Mouse (Mus musculus): ENCODE results near the gene Oprm1. TPM values are rescaled to one million over a fixed set of nuclear protein-coding genes. Genes with fewer than 3 reads are reported as not detected.

Oprm1 gene
- 0.17 and 0.27 TPM in 2 replicates for polyA plus RNA-seq (2015; fragmentation: Nextera tagmentation; extraction: Ambion mirVana)

GRCm38 (mm10) chr10:6758206-6758605 is at the start of gene Oprm1:
Gene Oprm1, plus strand, starts transcription at chr10:6758506.

GRCm38 (mm10) chr10:6761287-6761811 is 3.0 kb downstream of the Oprm1 start, which contains the start of gene Gm10945:
Gene Gm10945, minus strand, starts transcription at chr10:6761761.

GRCm38 (mm10) chr10:7052315-7053017 is 294.2 kb downstream of the Oprm1 start, which contains the start of gene Ipcef1:
Gene Ipcef1, minus strand, starts transcription at chr10:7052478.

Other genes starting within 250 kb of the Oprm1 start
- not detected in 2 replicates for gene Gm10945, start 3.3 kb downstream of the Oprm1 start, polyA plus RNA-seq (2015; fragmentation: Nextera tagmentation; extraction: Ambion mirVana)